In genomic region chr6:117966729-117967128, GRCm38 (mm10) we compare ENCODE assay signal across 12 mouse cellular contexts. TPM values are rescaled to one million over a fixed set of nuclear protein-coding genes. Genes with fewer than 3 reads are reported as not detected.
DNase-seq lines count a peak whose midpoint lies in the region; ATAC-seq and TF ChIP-seq lines count a peak whose summit lies in the region.
"Had no signal": no experiment of that assay in that cellular context is flagged by ENCODE, and none has a peak within 500 bp of the region (broad histone marks: within the 10 kb centered on the region; RNA-seq: fewer than 3 reads in every experiment).

No protein-coding gene starts in this region.

- no peaks in the 10 kb centered on the region for H3K9me3 ChIP-seq in heart, embryonic 11.5 days (replicated peaks; ENCODE audit: control insufficient read depth, low read length)
- peaks cover 11% of the 10 kb centered on the region for H3K9me3 ChIP-seq in CH12.LX (replicated peaks; ENCODE audit: low read length)
- H3K9me3 ChIP-seq in hindbrain, postnatal 0 days (ENCODE audit: low read length): no peaks in the 10 kb centered on the region

- H3K9ac ChIP-seq in heart, embryonic 11.5 days (ENCODE audit: low read depth, low read length): no peak overlapping the region
- H3K9ac ChIP-seq in CH12.LX (ENCODE audit: insufficient read depth, low read depth): no peak overlapping the region
- H3K9ac ChIP-seq in hindbrain, postnatal 0 days (replicated peaks; ENCODE audit: low read length): no peak overlapping the region
- H3K9ac ChIP-seq: limb, embryonic 13.5 days had no signal

- peaks cover 11% of the 10 kb centered on the region for H3K4me1 ChIP-seq in heart, embryonic 11.5 days (ENCODE audit: control insufficient read depth, insufficient read depth, low read length)
- H3K4me1 ChIP-seq in CH12.LX (ENCODE audit: control insufficient read depth in 1 of 2, insufficient read depth in 2 of 2): peaks cover 0 to 9% of the 10 kb centered on the region in 2 experiments; a peak in 2 of 4 replicates
- H3K4me1 ChIP-seq in hindbrain, postnatal 0 days (ENCODE audit: insufficient read depth, low read length): no peaks in the 10 kb centered on the region
- H3K4me1 ChIP-seq: limb, embryonic 13.5 days had no signal

- no peak for TF ChIP-seq POLR2A in CH12.LX (IDR thresholded peaks at IDR 0.05; ENCODE audit: low read depth, low read length)

- H3K27me3 ChIP-seq in heart, embryonic 11.5 days (ENCODE audit: control insufficient read depth, insufficient read depth, low read length): no peaks in the 10 kb centered on the region
- H3K27me3 ChIP-seq in CH12.LX (replicated peaks): peaks cover 37% of the 10 kb centered on the region
- no peaks in the 10 kb centered on the region for H3K27me3 ChIP-seq in hindbrain, postnatal 0 days (ENCODE audit: insufficient read depth, low read length)
- H3K27me3 ChIP-seq: limb, embryonic 13.5 days had no signal

- H3K79me2 ChIP-seq in CH12.LX (replicated peaks; ENCODE audit: control insufficient read depth, extremely low read depth, insufficient read depth, poor library complexity, severe bottlenecking): no peaks in the 10 kb centered on the region

- peak; percentile 58 for TF ChIP-seq RAD21 in CH12.LX (IDR thresholded peaks at IDR 0.05; ENCODE audit: low read depth, low read length)

- H3K4me2 ChIP-seq in heart, embryonic 11.5 days: peak overlapping the region; percentile 39
- H3K4me2 ChIP-seq in CH12.LX (ENCODE audit: insufficient read depth, low read depth, poor library complexity, severe bottlenecking): no peak overlapping the region
- no peak overlapping the region for H3K4me2 ChIP-seq in hindbrain, postnatal 0 days (ENCODE audit: low read depth, low read length)
- H3K4me2 ChIP-seq: limb, embryonic 13.5 days had no signal

- peak in 1 of 2 experiments; percentile 64; a peak in 2 of 4 replicates for TF ChIP-seq CTCF in CH12.LX (conservative IDR thresholded peaks at IDR 0.05 in 1 of 2, IDR thresholded peaks at IDR 0.05 in 1 of 2; ENCODE audit: low read depth in 2 of 2, low read length in 2 of 2)
- TF ChIP-seq CTCF in hindbrain, postnatal 0 days (IDR thresholded peaks at IDR 0.05; ENCODE audit: low read depth): no peak

- in situ Hi-C loops in CH12.LX (cut with MboI; ENCODE audit: low pct_ligation_motif_present, low pct_unique_long_range_greater_than_20kb, low sequenced_read_pairs): no loop called here

- no peak overlapping the region for H3K4me3 ChIP-seq in heart, embryonic 11.5 days (ENCODE audit: low read depth, low read length)
- no peak overlapping the region for H3K4me3 ChIP-seq in CH12.LX (replicated peaks in 1 of 3; ENCODE audit: low read depth in 2 of 3, low read length in 2 of 3, poor library complexity in 1 of 3)
- no peak overlapping the region for H3K4me3 ChIP-seq in hindbrain, postnatal 0 days (ENCODE audit: low read length)
- H3K4me3 ChIP-seq: limb, embryonic 13.5 days had no signal

- 26% methylated on average over 9 of the region's 9 CpGs for WGBS in heart, embryonic 11.5 days (ENCODE audit: insufficient replicate concordance)
- 57% methylated on average over 9 of the region's 9 CpGs for WGBS in hindbrain, postnatal 0 days

- dilution Hi-C loops in CH12.LX (cut with MboI; ENCODE audit: extremely low pct_ligation_motif_present, extremely low pct_unique_long_range_greater_than_20kb, low sequenced_read_pairs): no loop called here

- H3K27ac ChIP-seq in heart, embryonic 11.5 days (ENCODE audit: low read depth, low read length): no peak overlapping the region
- H3K27ac ChIP-seq in CH12.LX (ENCODE audit: insufficient read depth, low read depth): no peak overlapping the region
- no peak overlapping the region for H3K27ac ChIP-seq in hindbrain, postnatal 0 days
- H3K27ac ChIP-seq: limb, embryonic 13.5 days had no signal

- no peak for ATAC-seq in heart, embryonic 11.5 days (replicated peaks; ENCODE audit: insufficient number of reproducible peaks, low FRiP score, low TSS enrichment)
- no peak for ATAC-seq in hindbrain, postnatal 0 days

- DNase-seq in heart, adult 9 months (ENCODE audit: low spot score in 2 of 2): no peak
- DNase-seq in CH12.LX (ENCODE audit: extremely low read depth): peak; percentile 29
- DNase-seq in kidney, adult 18-20 months: peak; percentile 7
- peak; percentile 21 for DNase-seq in lung, postnatal 14 days
- DNase-seq in hindbrain, postnatal 0 days (ENCODE audit: low spot score): no peak
- no peak for DNase-seq in thymus, postnatal 25 days
- no peak for DNase-seq in layer of hippocampus, adult 9-10 months (ENCODE audit: low spot score)

- TF ChIP-seq EP300 in CH12.LX (IDR thresholded peaks at IDR 0.05; ENCODE audit: low read length): no peak

- no peaks in the 10 kb centered on the region for H3K36me3 ChIP-seq in heart, embryonic 11.5 days (ENCODE audit: control insufficient read depth, insufficient read depth, low read length)
- H3K36me3 ChIP-seq in CH12.LX (replicated peaks in 1 of 2; ENCODE audit: control insufficient read depth in 1 of 2, insufficient read depth in 1 of 2, low read length in 1 of 2): no peaks in the 10 kb centered on the region
- no peaks in the 10 kb centered on the region for H3K36me3 ChIP-seq in hindbrain, postnatal 0 days (ENCODE audit: insufficient read depth, low read length)
- H3K36me3 ChIP-seq: limb, embryonic 13.5 days had no signal

TF ChIP-seq in CH12.LX, 34 proteins besides CTCF, POLR2A, EP300 and RAD21:
- no peak for TF ChIP-seq JUN (IDR thresholded peaks at IDR 0.05; ENCODE audit: insufficient read depth, low read depth, low read length)
- TF ChIP-seq ZC3H11A (IDR thresholded peaks at IDR 0.05; ENCODE audit: low read depth, low read length): no peak
- TF ChIP-seq MAZ (IDR thresholded peaks at IDR 0.05; ENCODE audit: low read depth, low read length): no peak
- TF ChIP-seq MYC (IDR thresholded peaks at IDR 0.05; ENCODE audit: low read depth, low read length): no peak
- TF ChIP-seq SMC3 (IDR thresholded peaks at IDR 0.05; ENCODE audit: low read depth, low read length): peak; percentile 47
- 0 out of 2 replicates have a peak, but pooled peaks have one; percentile 12 for TF ChIP-seq MEF2A (IDR thresholded peaks at IDR 0.05; ENCODE audit: borderline replicate concordance, low read depth, low read length)
- TF ChIP-seq ZNF384 (IDR thresholded peaks at IDR 0.05; ENCODE audit: low read depth, low read length): no peak
- TF ChIP-seq HCFC1 (IDR thresholded peaks at IDR 0.05; ENCODE audit: low read depth, low read length): no peak
- TF ChIP-seq POLR2AphosphoS2 (IDR thresholded peaks at IDR 0.05; ENCODE audit: low read depth, low read length): no peak
- no peak for TF ChIP-seq PAX5 (IDR thresholded peaks at IDR 0.05; ENCODE audit: low read length)
- TF ChIP-seq USF2 (conservative IDR thresholded peaks at IDR 0.05; ENCODE audit: low read depth, low read length): no peak
- no peak for TF ChIP-seq CHD1 (IDR thresholded peaks at IDR 0.05; ENCODE audit: low read depth, low read length)
- TF ChIP-seq IRF4 (IDR thresholded peaks at IDR 0.05; ENCODE audit: low read depth, low read length): no peak

RNA-seq across cellular contexts. Expression of gene Fxyd4, which starts 29.2 kb away (rescaled TPM):
- 0.76 and 2.4 TPM in 2 replicates for polyA plus RNA-seq in heart, embryonic 11.5 days (2014; fragmentation: Nextera tagmentation; extraction: Ambion mirVana)
- total RNA-seq in CH12.LX (2012; rRNA removed) (not detected in 2 replicates), CH12.LX (2014; rRNA removed) (not detected in 2 replicates)
- polyA plus RNA-seq in CH12.LX (2012; ENCODE audit: insufficient read length, low read depth): 0.55 TPM in 1 of 2 replicates, not detected in the other
- total RNA-seq in hindbrain, postnatal 0 days (2014; rRNA removed): not detected in 2 replicates
- 0.91 and 1.1 TPM in 2 replicates for polyA plus RNA-seq in hindbrain, postnatal 0 days (2015; fragmentation: Nextera tagmentation; extraction: Ambion mirVana)
- total RNA-seq: heart, adult 18-20 months; layer of hippocampus, adult 18-20 months; monocyte, adult 5-6 weeks had no signal

RNA-seq across cellular contexts. Expression of gene Rasgef1a, which starts 44.5 kb away (rescaled TPM):
- polyA plus RNA-seq in heart, embryonic 11.5 days (2014; fragmentation: Nextera tagmentation; extraction: Ambion mirVana): 0.30 and 0.49 TPM in 2 replicates
- total RNA-seq in CH12.LX (2012; rRNA removed): 0.13 TPM in 1 of 2 replicates, not detected in the other
- total RNA-seq in CH12.LX (2014; rRNA removed): not detected in 2 replicates
- polyA plus RNA-seq in CH12.LX (2012; ENCODE audit: insufficient read length, low read depth): not detected in 2 replicates
- 12.5 and 14.3 TPM in 2 replicates for total RNA-seq in hindbrain, postnatal 0 days (2014; rRNA removed)
- polyA plus RNA-seq in hindbrain, postnatal 0 days (2015; fragmentation: Nextera tagmentation; extraction: Ambion mirVana): 6.5 and 7.0 TPM in 2 replicates

Comparison
In these comparisons a context has a peak if more than half of its experiments do, and no peak if none do; other contexts are left out.
1. DNase-seq: peak in CH12.LX (single experiment), kidney, adult 18-20 months (single experiment) and lung, postnatal 14 days (single experiment); none in heart, adult 9 months (0 of 2), hindbrain, postnatal 0 days (single experiment), thymus, postnatal 25 days (single experiment) and layer of hippocampus, adult 9-10 months (single experiment).